Mouse (Mus musculus) ZHBTc4 (cell line): ENCODE measurements around the gene Xirp1.

ENCODE experiments used
- DNase-seq: peaks from one replicate; pipeline ENCODE4 v3.0.0-alpha.2; 2011; ENCODE audit warnings: low read depth, low spot score

Xirp1 gene

GRCm38 (mm10) chr9:119972166-119972565 lies 51.2 kb downstream of the Xirp1 start:
- no peak for DNase-seq

- no peak for DNase-seq
Measured at GRCm38 (mm10) chr9:119970763-119971656, 52.4 kb downstream of the Xirp1 start.

GRCm38 (mm10) chr9:119970221-119970620 lies 53.2 kb downstream of the Xirp1 start:
- peak; percentile 73 for DNase-seq

GRCm38 (mm10) chr9:119969811-119970210 lies 53.6 kb downstream of the Xirp1 start:
- DNase-seq = no peak

GRCm38 (mm10) chr9:119966221-119966910 lies 57.0 kb downstream of the Xirp1 start:
- no peak for DNase-seq

- DNase-seq = no peak
Measured at GRCm38 (mm10) chr9:119965186-119965585, 58.2 kb downstream of the Xirp1 start.

GRCm38 (mm10) chr9:119964206-119964605 lies 59.2 kb downstream of the Xirp1 start:
- DNase-seq = no peak
